Mouse (Mus musculus): ENCODE data around the gene Dhodh. TPM values are rescaled to one million over a fixed set of nuclear protein-coding genes. Genes with fewer than 3 reads are reported as not detected.

The Dhodh gene
- polyA plus RNA-seq, 1 experiment from 2014 or later: 38.2 TPM

DNA sequence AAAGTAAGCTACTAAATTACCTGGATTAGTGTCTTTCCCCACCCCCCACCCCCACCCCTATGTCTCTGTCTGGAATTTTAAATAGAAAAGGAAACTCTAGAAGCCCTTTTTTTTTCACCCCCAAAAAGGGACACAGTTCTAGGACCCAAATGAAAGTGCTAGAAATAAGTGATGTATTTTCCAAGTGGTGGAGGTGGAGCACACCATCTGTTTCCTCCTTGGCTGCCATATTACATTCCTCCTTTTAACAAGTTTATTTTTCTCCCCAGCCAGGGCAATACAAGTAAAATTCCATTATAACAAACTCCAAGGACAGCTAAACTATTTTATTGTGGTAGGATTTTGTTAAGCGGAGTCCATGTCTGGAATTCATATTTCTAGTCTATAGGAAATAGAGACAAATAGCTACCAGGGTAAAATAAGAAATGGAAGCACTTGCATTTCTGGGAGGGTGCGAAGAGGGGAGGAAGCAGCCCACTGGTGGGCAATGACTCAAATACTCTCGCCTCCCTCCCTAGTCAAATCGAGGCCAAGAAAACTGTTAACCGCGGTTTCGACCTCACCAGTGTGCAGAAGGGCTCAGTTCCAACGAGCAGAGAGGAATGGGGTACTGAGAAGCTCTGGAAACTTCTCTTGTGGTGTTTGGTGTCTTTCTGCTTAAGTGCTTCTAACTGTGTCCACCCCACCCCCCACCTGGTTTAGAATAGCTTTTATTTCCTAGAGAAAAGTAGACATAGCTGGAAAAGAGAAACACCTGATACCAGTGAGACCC lies 65.5 kb downstream of the Dhodh start:
- no peak overlapping the region for H3K27ac ChIP-seq (ENCODE audit: poor library complexity, severe bottlenecking)

DNA sequence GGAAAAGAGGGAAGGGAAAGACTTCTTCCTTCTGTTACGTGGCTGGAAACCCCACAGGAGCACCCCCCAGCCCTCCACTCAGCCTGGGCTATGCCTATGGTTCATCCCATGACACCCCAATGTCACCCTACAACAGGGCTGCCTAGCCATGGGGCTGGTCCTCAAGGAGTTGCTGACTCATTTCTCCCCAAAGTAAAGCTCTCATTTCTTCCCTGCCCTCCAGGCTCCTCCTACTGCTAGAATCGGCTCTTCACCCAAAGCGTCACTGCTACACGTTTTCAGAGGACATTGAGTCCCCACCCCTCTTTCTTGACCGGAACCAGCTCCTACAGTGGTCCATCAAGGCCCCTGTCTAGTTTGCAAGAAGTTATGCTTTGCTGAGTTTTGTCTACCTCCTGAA lies 66.3 kb downstream of the Dhodh start:
- Histone ChIP-seq H3K4me3 (no peak overlapping the region), H3K4me2 (no peak overlapping the region), H3K4me1 (replicated peaks) (no peaks in the 10 kb centered on the region), H3K27ac (ENCODE audit: poor library complexity, severe bottlenecking) (no peak overlapping the region), H3K36me3 (peaks cover 17% of the 10 kb centered on the region), H3K9me3 (replicated peaks) (no peaks in the 10 kb centered on the region), H3K27me3 (replicated peaks) (no peaks in the 10 kb centered on the region), H3K9ac (no peak overlapping the region)
- no peak for ATAC-seq (ENCODE audit: insufficient number of reproducible peaks, low FRiP score)
- 63% methylated on average over 5 of the region's 5 CpGs for WGBS

More for the DNA sequence above, 65.5 kb downstream of the Dhodh start:
- H3K9ac ChIP-seq: no peak overlapping the region
- no peak overlapping the region for H3K4me3 ChIP-seq
- no peaks in the 10 kb centered on the region for H3K4me1 ChIP-seq (replicated peaks)
- no peak overlapping the region for H3K4me2 ChIP-seq
- WGBS: 78% methylated on average over 8 of the region's 8 CpGs
- H3K27me3 ChIP-seq (replicated peaks): no peaks in the 10 kb centered on the region
- H3K36me3 ChIP-seq: peaks cover 25% of the 10 kb centered on the region
- ATAC-seq (ENCODE audit: insufficient number of reproducible peaks, low FRiP score): no peak
- H3K9me3 ChIP-seq (replicated peaks): no peaks in the 10 kb centered on the region

Other genes with a start within 250 kb of the Dhodh start
- 0.23 TPM in 1 of 2 replicates, not detected in the other for gene Pmfbp1, start 114.6 kb downstream of the Dhodh start, polyA plus RNA-seq (2016; fragmentation: Nextera tagmentation; extraction: Ambion mirVana)
- gene Dhx38, start 42.8 kb downstream of the Dhodh start, polyA plus RNA-seq (2016; fragmentation: Nextera tagmentation; extraction: Ambion mirVana): 19.5 and 19.8 TPM in 2 replicates
- gene Txnl4b, start 42.8 kb downstream of the Dhodh start, polyA plus RNA-seq (2016; fragmentation: Nextera tagmentation; extraction: Ambion mirVana): 16.2 and 17.2 TPM in 2 replicates
- 0.33 TPM in 1 of 2 replicates, not detected in the other for gene Hp, start 29.5 kb downstream of the Dhodh start, polyA plus RNA-seq (2016; fragmentation: Nextera tagmentation; extraction: Ambion mirVana)
- gene Pkd1l3, start 5.8 kb upstream of the Dhodh start, polyA plus RNA-seq (2016; fragmentation: Nextera tagmentation; extraction: Ambion mirVana): 0.05 and 0.32 TPM in 2 replicates
- gene Ist1, start 84.6 kb upstream of the Dhodh start, polyA plus RNA-seq (2016; fragmentation: Nextera tagmentation; extraction: Ambion mirVana): 92.8 and 96.2 TPM in 2 replicates
- 25.0 and 26.9 TPM in 2 replicates for gene Zfp821, start 96.9 kb upstream of the Dhodh start, polyA plus RNA-seq (2016; fragmentation: Nextera tagmentation; extraction: Ambion mirVana)
- gene Atxn1l, start 129.1 kb upstream of the Dhodh start, polyA plus RNA-seq (2016; fragmentation: Nextera tagmentation; extraction: Ambion mirVana): 8.1 and 8.8 TPM in 2 replicates
- 44.8 and 46.7 TPM in 2 replicates for gene Ap1g1, start 169.9 kb upstream of the Dhodh start, polyA plus RNA-seq (2016; fragmentation: Nextera tagmentation; extraction: Ambion mirVana)